Mouse (Mus musculus) thymus, postnatal 10 days (tissue): ENCODE measurements at regions not wholly inside any gene's neighbourhood (a gene's known extent, or its start where the extent isn't known, plus 50 kb on each side); places are given as distances from the start of the nearest gene placed in this dataset.
"Not testable (repeated sequence)": the region's sequence is repeated elsewhere in the genome, so short reads cannot be mapped to it uniquely, and the experiment has no call there.

ENCODE experiments used
- DNase-seq, 2 experiments: peaks; one replicate each; pipeline ENCODE4 v3.0.0; 2021; ENCODE audit warnings: low spot score in 2 of 2

DNA sequence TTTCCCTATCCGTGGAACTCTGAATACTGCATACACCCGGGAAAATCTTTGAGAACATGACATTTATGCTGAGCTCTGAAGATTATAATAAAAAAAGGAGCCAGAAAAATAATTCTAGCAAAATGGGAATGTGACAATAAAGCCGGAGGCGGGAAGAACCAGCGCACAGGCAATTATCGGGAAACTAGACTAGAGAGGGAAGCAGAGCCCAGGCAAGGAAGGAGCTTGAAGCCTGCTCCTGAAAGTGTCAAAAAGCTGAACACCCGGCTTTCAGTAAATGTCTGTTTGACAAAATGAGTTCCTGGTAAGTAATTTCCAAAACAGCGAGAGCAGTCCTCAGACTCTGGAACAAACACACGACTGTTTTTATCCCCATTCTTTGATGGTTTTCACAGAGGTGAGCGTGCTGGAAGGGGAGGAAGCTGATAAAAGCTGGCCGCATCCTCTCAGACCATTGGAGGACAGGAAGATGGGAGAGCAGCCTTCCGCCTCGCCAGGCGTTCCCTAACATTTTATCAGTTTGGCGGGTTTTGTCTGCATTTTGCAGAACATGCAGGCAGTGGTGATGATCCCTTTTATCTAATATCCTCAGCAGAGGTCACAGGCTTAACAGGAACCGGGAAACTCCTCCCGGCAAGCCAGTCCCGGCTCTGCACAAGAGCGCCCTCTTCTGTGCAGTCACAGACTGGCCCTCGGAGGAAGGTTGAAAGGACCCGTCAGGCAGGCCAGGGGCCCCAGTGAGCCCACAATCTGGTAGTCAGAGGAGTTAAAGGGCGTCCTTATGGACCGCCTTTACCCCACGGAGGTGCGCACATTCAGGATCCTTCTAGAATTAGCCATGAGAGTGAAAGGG is 201.3 kb upstream of the 1700056E22Rik start:
- DNase-seq, result peak; percentile 63 to 82

DNA sequence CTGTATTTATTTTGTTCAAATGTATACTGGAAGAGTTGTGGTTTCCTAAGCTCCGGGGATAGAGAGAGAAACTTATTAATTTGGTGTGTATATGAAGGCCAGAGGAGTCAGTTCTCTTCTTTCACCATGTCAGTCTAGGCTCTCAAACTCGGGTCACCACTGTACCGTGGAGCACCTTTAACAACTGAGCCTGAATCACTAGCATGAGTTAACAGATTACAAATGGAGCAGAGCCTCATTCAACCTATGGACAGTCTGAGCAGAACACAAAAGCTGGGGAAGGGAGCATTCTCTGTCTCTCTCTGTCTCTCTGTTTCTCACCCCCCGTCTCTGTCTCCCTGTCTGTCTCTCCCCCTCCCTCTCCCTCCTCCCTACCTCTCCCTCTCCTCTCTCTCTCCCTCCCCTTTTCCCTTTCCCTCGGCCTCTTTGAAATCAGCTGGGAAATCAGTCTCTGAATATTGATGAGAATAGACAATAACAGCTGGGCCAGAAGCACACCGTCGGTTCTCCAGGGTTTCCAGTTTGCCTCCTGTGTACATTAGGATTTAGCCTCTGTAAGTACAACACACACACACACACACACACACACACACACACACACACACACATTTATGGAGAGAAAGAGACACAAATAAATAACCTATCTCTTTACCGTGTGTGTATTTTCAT is 200.4 kb upstream of the 1700056E22Rik start:
- DNase-seq, result no peak

DNA sequence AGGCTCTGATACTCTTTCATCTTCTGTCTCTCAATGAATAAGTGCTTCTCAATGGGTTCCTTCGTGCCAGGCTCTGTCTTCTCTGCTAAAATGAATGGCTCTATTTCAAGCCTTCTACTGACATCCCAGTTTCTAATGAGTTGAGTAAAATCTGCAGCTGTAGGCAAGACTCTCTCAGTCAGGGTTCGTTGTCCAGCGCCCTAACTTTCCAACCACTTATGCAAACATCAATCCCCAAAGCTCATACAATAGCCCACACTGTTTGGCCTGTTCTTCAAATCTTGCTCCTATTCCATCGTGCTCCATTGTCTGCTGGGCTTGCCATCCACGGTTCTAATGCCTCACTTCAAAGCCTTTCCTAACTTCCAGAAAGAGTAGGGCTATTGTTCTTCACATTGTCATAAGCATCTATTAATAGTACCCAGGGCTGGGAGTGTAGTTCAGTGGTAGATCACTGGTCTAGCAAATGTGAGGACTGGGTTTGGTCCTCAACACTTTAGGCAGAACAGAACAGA is 199.7 kb upstream of the 1700056E22Rik start:
- DNase-seq, result no peak

DNA sequence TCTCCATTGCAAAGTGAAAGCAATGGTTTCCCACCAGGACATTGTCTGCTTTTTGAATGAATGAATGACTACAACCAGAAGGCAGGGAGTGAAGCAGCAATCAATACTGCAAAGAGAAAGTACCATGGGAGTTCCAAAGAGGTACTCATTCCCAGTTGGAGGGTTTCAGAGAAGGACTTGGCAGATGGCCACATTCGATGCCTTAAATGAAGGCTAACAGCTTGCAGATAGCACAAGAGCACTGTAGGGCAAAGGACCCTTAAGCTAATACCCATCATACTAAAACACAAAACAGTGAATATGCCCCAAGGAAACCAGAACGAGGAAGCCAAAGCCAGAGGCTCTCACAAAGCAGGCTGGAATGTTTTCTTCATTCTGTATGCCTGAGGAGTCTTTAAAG is 188.2 kb upstream of the 1700056E22Rik start:
- DNase-seq, result no peak

DNA sequence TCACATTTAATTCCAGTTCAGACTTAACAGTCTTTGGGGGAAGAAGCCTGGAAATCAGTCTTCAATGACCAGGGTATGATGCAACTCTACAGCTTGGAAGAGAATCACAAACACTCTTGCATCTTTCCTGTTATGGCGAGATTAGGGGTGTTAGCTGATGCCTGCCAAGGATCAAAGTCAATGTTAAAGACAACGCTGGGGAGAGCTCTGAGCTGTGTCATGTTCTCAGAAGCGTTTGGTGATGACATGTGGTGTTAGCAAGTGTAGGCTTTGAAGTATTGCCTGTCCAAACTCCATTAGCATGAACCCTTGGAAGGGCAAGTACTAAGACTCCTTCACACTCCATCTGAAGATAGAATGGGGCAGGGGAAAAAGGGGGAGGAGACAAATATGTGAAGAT is 187.7 kb upstream of the 1700056E22Rik start:
- DNase-seq, result no peak

DNA sequence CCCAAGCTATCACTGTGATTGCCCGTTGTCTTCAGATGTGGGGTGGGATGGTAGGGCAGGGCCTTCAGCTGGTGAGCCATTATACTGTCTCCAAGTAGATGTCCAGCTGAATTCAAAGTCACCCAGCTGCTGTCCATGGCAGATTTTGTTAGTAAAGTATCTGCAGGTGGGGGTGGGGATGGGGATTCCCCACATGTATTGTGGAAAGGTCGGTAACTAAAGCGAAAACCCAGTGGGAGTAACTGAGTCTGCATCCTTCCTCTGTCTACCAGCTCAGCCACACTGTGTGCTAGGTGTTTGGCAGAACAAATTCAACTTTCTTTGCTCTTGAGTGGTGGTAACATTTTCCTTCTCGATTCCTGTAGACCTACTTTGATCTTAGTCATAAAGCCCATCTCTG is 163.2 kb upstream of the 1700056E22Rik start:
- DNase-seq, result no peak

DNA sequence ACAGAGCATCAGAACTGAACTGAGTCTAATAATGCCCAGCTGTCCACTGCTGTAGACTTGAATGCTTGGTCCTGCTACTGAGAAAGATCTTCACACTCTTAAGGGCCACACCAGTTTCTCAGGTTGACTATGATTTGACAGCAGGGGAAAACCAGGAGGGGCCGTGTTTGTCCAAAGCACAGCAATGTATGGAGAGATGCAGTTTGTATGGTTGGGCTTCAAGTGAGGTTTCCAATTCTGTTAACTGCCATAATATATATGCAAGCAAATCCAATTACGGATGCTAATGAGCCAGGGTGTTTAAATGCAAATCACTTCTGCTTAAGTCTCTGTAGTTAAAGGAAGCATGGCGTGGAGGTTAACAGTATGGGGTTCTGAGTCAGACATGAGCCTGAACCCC is 157.2 kb upstream of the 1700056E22Rik start:
- no peak for DNase-seq

DNA sequence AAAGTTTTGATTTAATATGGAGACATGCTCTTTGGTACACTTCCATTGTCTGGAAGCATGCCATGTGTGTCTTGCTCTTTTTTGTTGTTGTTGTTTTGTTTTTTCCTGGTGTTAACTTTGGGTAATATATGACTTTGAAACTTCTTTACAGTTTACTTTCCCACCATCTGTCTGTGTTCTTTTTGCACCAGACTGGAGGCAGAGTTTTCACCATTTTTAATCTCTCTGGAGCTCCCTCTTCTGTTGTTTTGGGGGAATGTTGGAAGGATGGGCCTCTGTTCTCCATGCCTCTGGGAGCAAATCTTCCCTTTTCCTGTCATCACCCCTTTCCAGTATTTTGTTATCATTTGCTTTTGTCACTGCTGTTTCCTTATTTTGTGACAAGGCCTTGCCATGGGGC is 153.5 kb upstream of the 1700056E22Rik start:
- peak in 1 of 2 experiments; percentile 25 for DNase-seq

DNA sequence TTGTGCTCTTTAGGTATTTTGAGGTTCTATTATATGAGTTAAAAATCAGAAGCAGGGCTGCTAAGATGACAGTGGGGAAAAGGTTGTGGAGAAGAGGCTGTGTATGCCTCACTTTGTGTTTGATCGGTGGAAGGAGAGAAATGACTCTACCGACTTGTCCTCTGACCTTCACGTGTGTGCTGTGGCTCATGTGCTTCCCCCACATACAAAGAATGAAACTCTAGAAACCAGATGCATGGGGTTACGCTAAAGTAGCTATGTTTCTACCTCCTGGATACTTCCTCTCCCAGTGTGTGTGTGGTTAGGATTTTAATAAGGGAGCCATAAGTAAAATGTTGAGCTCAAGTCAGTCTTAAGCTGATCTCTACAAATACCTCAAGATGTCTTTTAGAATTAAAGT is 148.1 kb upstream of the 1700056E22Rik start:
- DNase-seq, result no peak

DNA sequence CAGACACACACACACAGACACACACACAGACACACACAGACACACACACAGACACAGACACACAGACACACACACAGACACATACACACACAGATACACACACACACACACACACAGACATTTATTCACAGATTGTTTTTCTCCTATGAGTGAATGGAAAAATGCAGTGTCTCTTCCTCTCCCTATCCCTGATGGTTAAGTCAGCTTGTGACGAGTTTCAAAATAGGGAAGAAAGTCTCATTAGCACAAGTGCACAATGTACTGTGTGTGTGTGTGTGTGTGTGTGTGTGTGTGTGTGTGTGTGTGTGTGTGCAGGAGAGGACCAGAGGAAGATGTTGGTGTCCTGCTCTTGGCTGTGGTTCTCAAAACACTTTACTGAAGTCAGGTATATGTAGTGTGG is 140.3 kb upstream of the 1700056E22Rik start:
- not testable (repeated sequence) for DNase-seq

DNA sequence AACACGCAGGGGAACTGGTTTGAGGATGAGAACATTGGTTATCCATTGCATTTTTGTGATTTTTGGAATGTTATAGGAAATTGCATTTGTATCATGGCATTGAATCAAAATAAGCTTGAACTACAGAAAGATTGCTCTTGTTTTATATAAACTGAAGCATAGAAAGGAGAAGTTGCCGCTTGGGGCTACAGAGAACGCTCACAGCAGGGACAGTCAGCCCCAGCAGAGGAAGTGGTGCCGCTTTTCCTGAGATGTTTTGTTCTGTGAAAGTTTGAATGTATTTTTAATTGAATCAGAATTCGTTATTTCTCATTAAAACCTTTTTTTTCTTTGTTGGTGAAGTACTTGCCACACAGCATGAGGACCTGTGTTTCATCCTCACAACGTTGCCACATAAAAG is 139.6 kb upstream of the 1700056E22Rik start:
- peak in 1 of 2 experiments; percentile 23 for DNase-seq

DNA sequence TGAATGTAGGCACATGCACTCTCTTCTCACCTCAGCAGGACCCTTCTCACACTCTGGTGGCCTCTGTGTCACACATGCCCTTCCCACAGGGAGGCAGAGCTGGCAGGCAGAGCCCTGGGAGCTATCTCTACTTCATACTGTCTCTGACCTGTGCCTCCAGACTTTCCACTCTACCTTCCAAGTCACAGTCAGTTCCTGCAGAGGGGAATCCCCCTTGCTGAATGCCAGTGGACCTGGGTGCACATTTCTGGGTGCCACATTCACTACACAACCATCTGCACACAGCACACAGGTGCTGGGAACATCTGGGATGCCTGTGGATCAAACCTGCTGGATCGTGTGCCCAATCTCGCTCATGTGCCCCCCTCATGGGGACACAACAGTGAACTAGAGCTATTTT is 138.9 kb upstream of the 1700056E22Rik start:
- no peak for DNase-seq

DNA sequence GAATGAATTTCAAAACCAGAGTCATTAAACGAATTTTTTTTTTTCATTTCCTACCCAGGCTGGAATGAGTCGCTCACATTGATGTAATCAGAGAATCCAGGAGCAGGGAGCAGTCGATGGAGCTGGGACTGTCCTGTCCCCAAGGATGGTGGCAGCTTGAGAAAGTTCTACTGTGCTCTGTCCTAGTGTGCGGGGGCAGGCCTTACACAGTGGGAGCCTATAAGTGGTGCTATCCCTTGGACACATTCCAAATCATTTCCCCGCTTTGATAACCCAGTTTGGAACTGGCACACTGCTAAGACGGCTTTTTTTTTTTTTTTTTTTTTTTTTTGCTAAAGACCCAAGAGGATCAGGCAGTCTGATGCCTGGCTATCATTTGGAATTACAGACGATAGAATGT is 137.5 kb upstream of the 1700056E22Rik start:
- DNase-seq, result no peak

DNA sequence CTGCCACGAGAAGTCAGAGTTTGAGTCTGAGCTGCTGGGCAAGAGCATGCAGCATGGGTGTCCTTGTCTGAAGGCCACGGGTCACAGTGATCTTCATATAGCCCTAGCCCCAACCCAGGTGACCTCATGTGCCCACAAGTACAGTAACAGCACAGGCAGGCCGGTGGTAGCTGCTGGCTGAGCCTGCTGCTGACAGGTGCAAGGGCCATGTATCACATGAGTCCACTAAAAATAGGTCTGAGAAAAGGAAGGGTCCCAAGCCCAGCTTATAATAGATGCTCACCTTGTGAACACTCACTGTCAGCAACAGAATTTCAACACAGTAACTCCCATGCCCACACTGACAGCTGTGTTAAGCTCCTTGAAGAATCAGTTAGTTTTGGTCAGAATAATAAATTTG is 136.8 kb upstream of the 1700056E22Rik start:
- no peak for DNase-seq

DNA sequence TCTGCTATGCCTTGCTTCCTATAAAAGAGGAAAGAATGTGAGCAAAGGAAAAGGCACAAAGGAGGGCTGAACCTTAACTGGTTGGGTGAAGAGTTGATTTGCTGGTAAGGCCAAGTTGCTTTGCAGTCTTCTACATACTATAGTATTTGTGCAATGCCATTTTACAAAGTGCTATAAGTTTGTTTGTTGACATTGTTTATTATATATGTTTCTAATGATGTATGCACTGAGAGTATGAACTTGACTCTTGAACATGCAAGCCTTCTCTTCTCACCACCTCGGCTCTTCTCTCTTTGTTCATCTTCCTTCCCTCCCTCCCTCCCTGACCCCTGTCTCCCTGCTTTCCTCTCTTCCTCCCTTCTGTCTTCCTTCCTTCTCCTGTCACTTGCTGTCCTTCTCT is 135.9 kb upstream of the 1700056E22Rik start:
- DNase-seq, result no peak

DNA sequence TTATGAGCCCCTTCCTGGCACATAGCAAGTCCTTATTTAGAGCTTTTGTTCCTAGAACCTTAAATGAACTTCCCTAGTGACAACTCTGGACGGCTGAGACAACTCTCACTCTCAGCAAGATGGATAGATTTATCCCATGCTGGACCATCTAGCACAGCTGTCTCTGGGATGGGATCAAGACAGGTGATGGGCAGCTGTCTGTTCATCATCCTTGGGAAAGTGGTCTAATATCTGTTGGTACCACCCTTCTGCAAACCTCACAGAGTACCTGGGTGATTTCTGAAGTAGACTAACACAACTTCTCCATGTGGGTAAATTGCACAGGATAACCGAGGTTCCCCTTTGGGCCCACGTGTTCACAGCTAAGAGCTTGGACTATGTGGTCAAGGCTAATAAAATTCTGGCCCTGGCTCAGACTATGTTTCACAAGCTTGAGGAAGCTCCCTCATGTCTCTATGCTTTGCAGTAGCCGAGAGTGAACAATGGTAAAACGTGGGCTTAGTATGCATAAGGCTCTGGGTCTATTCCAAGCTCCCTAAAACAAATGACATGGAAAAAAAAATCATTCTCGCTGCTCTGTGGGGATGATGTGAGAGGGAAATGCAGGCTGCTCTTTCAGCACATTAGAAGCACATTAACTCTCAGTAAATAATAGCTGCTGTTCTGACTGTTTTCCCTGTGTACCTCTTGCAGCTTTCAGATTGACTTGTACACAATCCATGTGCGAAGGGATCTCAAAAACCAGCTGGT is 135.1 kb upstream of the 1700056E22Rik start:
- DNase-seq, result no peak

DNA sequence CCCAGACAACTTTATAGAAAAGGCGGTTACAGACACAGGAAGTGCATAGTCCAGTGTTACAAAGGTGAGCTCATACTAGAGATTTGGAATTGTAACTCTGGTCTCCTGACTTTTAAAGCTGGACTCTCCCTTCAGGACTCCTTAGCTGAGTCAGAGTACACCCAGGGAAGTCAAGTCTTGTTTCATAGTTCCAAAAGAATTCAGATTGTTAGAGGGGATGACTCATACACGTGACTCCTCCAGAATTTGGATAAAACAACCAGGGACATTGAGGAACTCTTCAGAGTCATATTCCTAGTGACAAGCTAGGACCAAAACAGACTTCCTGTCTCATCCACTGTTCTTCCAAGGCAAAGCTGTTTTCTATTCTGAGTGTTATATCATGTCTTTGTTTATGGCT is 132.8 kb upstream of the 1700056E22Rik start:
- DNase-seq, result no peak

DNA sequence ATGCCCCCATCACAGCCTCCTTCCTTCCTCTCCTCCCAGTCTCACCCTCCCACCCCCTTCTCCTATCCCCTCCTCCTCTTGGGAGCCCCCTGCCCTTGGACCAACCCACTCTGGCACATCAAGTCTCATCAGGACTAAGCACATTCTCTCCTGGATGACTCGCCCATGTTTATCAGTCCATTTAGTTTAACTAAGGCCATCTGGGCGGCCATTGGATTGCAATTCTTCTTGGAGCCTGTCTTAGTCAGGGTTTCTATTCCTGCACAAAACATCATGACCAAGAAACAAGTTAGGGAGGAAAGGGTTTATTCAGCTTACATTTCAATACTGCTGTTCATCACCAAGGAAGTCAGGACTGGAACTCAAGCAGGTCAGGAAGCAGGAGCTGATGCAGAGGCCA is 128.4 kb upstream of the 1700056E22Rik start:
- DNase-seq, result not testable (repeated sequence)

DNA sequence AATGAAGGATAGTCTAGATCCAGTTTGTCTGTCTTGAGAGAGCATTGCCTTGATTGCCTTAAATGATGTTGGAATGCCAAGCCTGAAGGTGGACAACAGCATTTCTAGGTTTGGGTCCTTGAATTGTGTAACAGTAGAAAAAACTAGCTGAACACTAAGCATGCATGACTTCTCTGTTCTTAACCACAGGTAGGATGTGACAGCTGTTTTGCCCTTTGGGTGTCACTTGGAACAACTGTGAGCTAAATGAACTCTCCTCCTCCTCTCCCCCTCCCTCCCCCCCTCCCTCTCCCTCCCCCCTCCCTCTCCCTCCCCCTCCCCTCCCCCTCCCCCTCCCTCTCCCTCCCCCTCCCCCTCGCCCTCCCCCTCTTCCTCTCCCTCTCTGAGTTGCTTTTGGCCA is 113.6 kb upstream of the 1700056E22Rik start:
- no peak for DNase-seq

DNA sequence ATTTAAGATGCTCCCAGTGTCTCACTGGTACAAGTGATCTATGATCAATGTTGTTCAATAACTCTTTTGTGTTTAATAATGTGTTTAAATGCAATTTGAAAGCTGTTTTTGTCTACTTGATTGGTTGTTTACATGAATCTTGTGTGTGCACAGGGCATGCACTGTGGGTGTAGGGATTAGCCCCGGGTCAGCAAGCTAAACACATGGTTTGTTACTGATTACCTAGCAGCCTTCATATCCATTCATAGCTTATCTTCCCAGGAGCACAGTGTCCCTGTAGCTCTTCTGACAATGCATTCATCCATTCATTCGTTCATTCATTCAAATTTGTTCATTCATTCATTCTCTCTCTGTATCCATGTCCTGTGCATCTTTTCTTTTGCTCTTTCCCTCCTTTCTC is 108.9 kb upstream of the 1700056E22Rik start:
- no peak for DNase-seq

DNA sequence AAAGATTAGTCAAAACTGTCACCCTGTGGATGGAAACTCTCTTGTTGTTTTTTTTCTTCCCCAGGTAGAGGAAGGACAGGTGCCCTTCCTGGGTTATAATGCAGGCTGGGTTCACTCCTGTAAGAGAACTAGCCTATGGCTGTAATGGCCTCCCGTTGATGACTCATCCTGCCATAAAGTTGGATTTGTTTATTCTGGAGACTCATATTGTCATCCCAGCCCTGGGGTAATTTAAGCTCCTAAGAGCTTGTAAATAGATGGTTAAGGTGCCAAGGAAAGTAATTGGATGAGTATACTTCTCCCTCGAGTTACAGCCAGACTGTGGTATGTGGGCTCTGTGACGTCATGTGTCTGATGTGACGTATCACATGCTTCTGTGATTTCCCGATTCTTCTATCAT is 106.4 kb upstream of the 1700056E22Rik start:
- no peak for DNase-seq

DNA sequence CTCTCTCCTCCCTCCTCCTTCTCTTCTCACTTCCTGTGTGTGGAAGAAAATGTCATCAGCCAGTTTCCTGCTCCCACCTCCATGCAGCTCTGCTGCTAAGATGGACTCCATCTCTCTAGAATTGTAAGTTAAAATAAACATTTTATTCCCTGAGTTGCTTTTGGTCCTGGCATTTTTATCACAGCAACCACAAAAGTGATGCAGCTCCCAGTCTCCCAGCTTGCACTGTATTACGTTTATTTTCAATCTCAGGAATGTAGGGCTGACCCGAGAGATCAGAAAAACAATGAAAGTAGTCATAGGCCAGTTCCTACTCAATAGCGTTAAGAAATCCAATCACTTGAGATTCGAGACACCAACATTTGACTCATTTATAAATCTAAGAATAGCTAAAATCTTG is 106.0 kb upstream of the 1700056E22Rik start:
- DNase-seq, result no peak
